Mouse (Mus musculus): ENCODE data around the gene Kcnj8.
"Not testable (repeated sequence)": the region's sequence is repeated elsewhere in the genome, so short reads cannot be mapped to it uniquely, and the experiment has no call there.

Kcnj8 gene

DNA sequence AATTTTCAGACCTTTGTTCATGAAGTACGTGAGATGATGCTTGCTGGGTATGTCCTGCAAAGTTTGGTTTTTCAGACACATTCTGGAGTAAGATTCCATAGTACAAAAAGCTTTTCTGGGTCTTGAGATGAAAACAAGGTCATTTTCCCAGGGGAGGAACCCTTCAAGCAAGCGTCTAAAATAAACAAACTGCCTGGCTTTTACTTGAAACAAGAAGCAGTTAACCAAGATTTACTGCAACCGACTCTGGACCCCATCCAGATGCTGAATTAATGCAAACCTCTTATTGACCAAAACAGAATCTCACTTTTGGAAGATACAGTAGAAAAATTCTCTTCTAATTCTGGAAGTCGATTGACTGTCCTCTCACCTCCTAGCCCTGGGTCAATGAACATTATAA lies 20.5 kb downstream of the Kcnj8 start:
- DNase-seq (ENCODE audit: low spot score in 2 of 2): no peak

DNA sequence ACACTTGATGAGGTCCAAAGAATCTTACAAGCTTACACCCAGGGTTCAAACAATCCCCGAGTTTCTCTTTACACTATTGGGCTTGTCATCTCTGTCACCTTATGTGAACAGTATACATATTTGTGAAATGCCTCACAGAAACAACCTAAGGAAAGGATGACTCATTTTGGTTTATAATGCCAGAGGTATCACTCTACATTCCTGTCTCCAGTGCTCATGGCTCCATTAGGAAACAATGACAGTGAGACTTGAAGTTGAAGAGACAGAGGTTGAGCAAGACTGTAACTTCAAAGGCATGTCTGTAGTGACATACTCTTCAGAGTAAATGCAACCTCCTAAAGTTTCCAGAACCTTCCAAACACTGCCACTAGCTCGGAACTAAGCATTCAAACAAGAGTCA lies 23.0 kb downstream of the Kcnj8 start:
- DNase-seq (ENCODE audit: low spot score in 2 of 2): no peak

DNA sequence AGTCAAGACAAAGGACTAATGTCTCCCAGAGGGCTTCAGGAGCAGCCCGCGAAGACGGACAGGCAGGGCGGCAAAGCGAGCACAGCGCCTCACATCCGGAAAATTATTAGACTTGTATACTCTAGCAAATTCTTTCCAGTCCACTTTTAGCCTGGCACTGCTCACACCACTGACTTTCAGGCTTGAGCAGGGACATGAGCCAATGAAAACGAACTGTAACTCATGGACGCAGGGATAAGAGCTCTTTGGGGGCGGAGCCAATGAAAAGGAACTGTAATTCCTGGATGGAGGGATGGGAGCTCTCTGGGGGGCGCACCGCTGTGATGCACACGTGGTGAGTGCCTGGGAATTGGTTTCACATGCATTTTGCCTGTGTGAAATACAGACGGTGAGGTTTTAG lies 26.3 kb downstream of the Kcnj8 start:
- DNase-seq (ENCODE audit: low spot score in 2 of 2): no peak

DNA sequence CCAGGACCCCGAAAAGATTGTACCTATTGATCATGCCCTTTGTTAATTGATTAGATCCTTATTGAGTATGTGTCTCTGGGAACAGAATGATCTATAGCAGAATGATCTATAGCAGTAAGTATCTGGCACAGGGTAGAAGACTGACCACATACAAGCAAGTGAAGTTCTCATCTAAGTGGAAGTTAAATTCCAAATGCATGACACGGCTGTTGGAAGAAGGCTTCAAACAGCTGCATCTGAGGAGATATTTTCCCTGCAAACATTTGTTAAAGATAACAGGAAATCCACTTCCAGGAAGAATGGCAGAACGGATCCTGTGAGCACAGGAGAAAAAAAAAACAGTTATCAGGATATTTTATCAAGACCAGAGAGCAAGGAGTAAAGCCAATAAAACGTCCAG lies 27.8 kb downstream of the Kcnj8 start:
- no peak for DNase-seq (ENCODE audit: low spot score in 2 of 2)

DNA sequence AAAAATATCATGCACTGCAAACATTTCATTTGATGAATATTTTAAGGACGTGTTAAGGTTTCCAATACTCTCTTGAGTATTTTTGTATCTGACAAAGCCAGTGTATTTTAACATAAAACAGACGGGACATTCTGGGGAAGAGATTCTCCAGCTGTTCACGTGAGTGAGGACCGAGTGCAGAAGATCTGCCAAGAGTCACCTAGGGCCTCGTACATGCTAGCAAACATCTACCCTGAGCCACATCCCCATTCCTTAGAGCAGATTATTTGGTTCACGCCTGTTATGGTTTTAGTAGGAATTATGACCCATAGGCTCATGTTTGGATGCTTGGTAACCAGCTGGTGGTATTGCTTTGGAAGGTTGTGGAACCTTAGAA lies 28.6 kb downstream of the Kcnj8 start:
- DNase-seq (ENCODE audit: low spot score in 2 of 2): no peak

GRCm38 (mm10) chr6:142542082-142542799 lies 29.2 kb downstream of the Kcnj8 start:
- DNase-seq (ENCODE audit: low spot score in 2 of 2): no peak

DNA sequence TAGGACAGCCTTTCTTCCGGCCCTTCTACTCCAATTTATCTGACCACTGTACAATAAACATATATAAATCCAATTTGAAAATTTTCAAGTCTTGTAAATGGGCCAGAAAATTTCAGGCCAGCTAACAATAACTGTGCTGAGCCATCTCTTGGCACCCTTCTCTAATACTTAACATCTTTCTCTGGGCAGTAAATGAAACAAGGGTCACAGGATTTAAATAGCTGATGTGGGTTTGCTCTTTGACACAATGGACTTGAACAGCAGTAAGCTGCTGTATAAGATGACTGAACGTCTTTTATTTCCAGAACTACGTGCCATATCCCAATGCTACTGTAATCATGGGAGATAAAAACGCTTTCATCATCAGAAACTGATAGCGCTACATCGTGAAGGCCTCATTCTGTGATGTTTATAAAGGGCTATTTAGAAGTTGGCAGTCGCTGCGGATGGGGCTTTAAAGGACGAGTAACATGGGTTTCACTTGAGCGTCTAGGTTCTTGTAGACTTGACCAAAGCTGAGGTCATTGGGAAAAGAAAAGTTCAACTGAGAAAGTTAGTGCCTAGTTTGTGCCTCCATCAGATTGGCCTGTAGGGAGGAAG lies 30.8 kb downstream of the Kcnj8 start:
- no peak for DNase-seq (ENCODE audit: low spot score in 2 of 2)

- no peak for DNase-seq (ENCODE audit: low spot score in 2 of 2)
These were observed 31.3 kb downstream of the Kcnj8 start for GRCm38 (mm10) chr6:142540131-142540530.

- no peak for DNase-seq (ENCODE audit: low spot score in 2 of 2)
These were observed 32.9 kb downstream of the Kcnj8 start for GRCm38 (mm10) chr6:142538503-142538902.

- no peak for DNase-seq (ENCODE audit: low spot score in 2 of 2)
These were observed 38.0 kb downstream of the Kcnj8 start for GRCm38 (mm10) chr6:142533412-142533811.

- no peak for DNase-seq (ENCODE audit: low spot score in 2 of 2)
These were observed 38.7 kb downstream of the Kcnj8 start for GRCm38 (mm10) chr6:142532686-142533085.

GRCm38 (mm10) chr6:142532141-142532540 lies 39.3 kb downstream of the Kcnj8 start:
- DNase-seq (ENCODE audit: low spot score in 2 of 2): no peak

DNA sequence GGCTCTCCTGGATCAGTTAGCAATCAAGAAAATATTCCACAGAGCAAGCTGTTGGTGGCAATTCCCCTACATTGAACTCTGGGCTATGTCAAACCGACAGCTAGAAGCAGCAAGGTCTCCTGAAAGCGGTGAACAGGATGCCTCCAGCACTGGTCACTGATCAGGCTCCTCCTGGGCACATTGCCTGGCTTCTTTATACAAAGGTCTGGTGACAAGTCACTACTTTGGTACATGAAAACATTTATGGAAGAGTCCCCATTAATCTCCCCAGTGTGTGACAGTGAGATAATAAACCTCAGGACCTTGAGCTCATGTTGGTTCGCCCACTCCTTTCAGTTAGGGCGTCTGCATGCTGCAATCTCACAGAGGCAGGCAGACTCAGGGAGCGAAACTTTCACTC lies 41.0 kb downstream of the Kcnj8 start:
- DNase-seq (ENCODE audit: low spot score in 2 of 2): no peak

- no peak for DNase-seq (ENCODE audit: low spot score in 2 of 2)
These were observed 41.7 kb downstream of the Kcnj8 start for GRCm38 (mm10) chr6:142529680-142530079.

- no peak for DNase-seq (ENCODE audit: low spot score in 2 of 2)
These were observed 43.4 kb downstream of the Kcnj8 start for GRCm38 (mm10) chr6:142527931-142528562.

DNA sequence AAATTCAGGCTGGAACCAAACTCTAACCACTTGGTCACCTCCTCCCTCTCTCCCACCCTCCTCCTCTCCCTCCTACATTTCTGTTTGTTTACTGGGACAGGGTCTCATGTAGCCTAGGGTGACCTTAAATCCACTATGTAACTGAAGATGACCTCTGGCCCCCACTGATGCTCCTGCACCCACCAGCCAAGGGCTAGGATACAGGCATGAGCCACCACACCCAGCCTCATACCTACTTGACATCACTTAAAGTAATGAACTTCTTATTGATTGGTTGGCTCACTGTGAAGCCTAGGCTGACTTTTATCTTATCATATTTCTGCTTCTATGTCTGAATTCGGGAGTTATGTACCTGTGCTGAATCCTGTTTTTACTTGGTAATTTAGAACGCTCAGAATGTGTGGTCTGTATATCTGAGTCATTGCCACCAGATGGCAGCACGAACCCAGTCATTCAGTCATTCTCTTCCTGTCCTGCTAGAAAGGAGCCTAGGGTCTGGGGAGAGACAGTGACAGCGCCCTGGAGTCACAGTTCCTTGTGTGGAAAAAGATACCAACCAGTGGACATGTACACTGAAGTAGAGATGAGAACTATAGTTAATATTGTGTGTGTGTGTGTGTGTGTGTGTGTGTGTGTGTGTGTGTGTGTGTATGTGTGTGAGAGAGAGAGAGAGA lies 46.6 kb downstream of the Kcnj8 start:
- peak in 1 of 2 experiments; percentile 71 for DNase-seq (ENCODE audit: low spot score in 2 of 2)

- DNase-seq (ENCODE audit: low spot score in 2 of 2): no peak
These were observed 49.8 kb downstream of the Kcnj8 start for GRCm38 (mm10) chr6:142521591-142522110.

- DNase-seq (ENCODE audit: low spot score in 2 of 2): no peak
These were observed 52.3 kb downstream of the Kcnj8 start for GRCm38 (mm10) chr6:142519110-142519509.

- DNase-seq (ENCODE audit: low spot score in 2 of 2): not testable (repeated sequence)
These were observed 56.0 kb downstream of the Kcnj8 start for GRCm38 (mm10) chr6:142515379-142515778.

DNA sequence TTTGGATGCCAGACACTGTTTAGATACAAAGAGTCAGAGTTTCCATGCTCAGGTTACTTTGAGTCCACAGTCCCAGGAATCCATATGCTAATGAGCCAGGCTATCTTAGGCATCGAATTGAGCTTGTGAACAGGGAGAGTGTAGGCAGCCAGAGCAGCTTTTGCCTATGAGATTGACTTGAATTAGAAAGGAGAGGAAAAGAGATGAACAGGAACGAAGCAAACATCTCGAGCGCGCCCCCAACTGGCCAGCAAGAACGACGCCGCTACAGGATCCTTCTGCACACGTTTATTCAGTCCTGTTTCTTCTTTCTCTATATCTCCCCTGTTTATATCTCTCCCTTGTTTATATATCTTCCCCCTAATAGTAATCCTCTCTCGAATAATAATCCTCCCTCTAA lies 56.5 kb downstream of the Kcnj8 start:
- peak; percentile 38 to 75 for DNase-seq (ENCODE audit: low spot score in 2 of 2)

All from left cerebral cortex, adult 9 months (tissue).